Mouse (Mus musculus): ENCODE data around the gene Slc25a11. TPM values are rescaled to one million over a fixed set of nuclear protein-coding genes. Genes with fewer than 3 reads are reported as not detected.

Gene Slc25a11
- total RNA-seq (2012; rRNA removed) = 84.5 and 97.4 TPM in 2 replicates

DNA sequence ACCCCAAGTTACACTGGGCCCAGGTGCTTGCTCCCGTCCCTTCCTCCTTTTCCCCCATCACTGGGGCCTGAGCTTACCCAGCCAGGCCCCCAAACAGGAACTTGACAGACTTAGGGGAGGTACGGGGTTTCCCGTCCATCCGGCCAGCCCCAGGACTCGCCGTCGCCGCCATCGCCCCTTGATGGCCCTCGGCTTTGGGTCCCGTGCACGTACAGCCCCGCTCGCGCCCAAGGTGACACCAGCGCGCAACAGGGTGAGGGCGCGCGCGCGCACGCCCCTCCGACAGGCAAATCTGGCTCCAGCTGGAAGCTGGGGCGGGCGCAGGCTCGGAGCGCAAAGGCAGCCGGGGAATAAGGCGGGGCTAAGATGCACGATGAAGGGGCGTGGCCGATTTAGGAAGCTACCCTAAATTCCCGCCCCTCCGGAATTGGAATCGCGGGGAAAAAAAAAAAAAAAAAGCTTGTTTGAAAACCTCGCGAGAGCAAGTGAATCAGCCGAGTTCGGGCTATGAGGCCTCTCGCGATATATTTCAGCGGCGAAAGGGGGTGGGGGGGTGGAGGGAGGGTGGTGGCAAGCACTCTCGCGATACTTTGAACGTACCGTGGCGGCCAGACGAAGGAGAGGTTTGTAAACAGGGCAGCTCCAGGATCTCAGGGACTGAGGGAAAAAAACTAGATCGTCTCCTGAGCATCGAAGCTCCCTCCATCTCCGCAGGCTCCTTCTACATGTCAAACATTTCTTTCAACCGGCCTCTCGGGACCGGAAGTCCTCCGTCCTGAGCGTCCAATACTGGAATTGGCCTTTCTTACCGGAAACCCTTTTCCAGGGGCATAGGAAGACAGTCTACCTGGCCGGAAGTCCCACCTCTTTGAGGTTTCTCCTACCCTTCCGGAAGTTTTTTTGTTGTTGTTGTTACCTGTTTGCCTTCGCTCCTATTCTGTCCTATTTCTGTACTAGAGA is at the start of gene Slc25a11, which contains the start of gene Rnf167:
Slc25a11 (minus strand) TSS at position 789 of the 960 bp plus-strand sequence.
Rnf167 (plus strand) TSS at position 545 of the 960 bp plus-strand sequence.
- Histone ChIP-seq H3K4me3 (ENCODE audit: insufficient read depth in 1 of 2, low read depth in 1 of 2, low read length in 2 of 2, poor library complexity in 1 of 2, severe bottlenecking in 1 of 2) (peak within 1 kb of the TSS; percentile 78 to 85), H3K4me1 (ENCODE audit: control insufficient read depth in 2 of 2, insufficient read depth in 2 of 2, low read length in 2 of 2, poor library complexity in 1 of 2) (peaks cover 0 to 10% of the 10 kb centered on the region in 2 experiments; a peak in 2 of 4 replicates), H3K9me3 (ENCODE audit: control insufficient read depth, insufficient read depth, low read depth, low read length) (no peaks in the 10 kb centered on the region), H3K27ac (ENCODE audit: insufficient read depth, low read depth, low read length, poor library complexity, severe bottlenecking) (peak within 1 kb of the TSS; percentile 96), H3K36me3 (ENCODE audit: control insufficient read depth, insufficient read depth, low read length, poor library complexity, severe bottlenecking) (peaks cover 45% of the 10 kb centered on the region), H3K9ac (ENCODE audit: insufficient read depth, low read depth, low read length, poor library complexity, severe bottlenecking) (peak within 1 kb of the TSS; percentile 95)
- DNase-seq (ENCODE audit: low read depth, low spot score) = peak; percentile 100
- in situ Hi-C loops (cut with MboI; ENCODE audit: low sequenced_read_pairs in 2 of 2, unreplicated experiment in 2 of 2) = no loop called here
- TF ChIP-seq ZNF384 (IDR thresholded peaks at IDR 0.05; ENCODE audit: low read depth, low read length) (peak; percentile 99), CHD2 (IDR thresholded peaks at IDR 0.05; ENCODE audit: low read depth, low read length) (peak; percentile 98), HCFC1 (IDR thresholded peaks at IDR 0.05; ENCODE audit: borderline replicate concordance, insufficient read depth, low read length) (peak; percentile 59; the same call in 1 of the 2 replicates), ZC3H11A (IDR thresholded peaks at IDR 0.05; ENCODE audit: borderline replicate concordance, low read depth, low read length) (no peak), MAFK (IDR thresholded peaks at IDR 0.05; ENCODE audit: insufficient read depth, low read depth, low read length) (no peak)

DNA sequence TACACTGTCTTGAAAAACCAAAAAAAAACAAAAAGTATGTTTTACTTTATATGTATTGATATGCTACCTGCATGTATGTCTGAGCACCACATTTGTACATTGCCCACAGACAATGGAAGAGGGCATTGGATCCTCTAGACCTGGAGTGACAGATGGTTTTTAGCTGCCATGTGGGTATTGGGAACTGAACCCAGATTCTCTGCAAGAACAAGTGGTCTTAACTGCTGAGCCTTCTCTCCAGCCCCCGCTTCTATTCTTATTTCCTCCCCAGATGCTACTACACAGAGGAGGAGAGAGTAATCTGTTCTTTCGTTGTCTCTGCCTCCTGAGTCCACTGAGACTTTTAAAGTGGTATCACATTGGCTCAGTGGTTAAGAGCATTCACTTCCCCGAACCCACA is 46.2 kb upstream of the Slc25a11 start:
- Histone ChIP-seq H3K27ac (ENCODE audit: insufficient read depth, low read depth, low read length, poor library complexity, severe bottlenecking) (no peak overlapping the region), H3K4me1 (ENCODE audit: control insufficient read depth in 2 of 2, insufficient read depth in 2 of 2, low read length in 2 of 2, poor library complexity in 1 of 2) (no peaks in the 10 kb centered on the region), H3K4me3 (ENCODE audit: insufficient read depth in 1 of 2, low read depth in 1 of 2, low read length in 2 of 2, poor library complexity in 1 of 2, severe bottlenecking in 1 of 2) (no peak overlapping the region), H3K9me3 (ENCODE audit: control insufficient read depth, insufficient read depth, low read depth, low read length) (no peaks in the 10 kb centered on the region), H3K9ac (ENCODE audit: insufficient read depth, low read depth, low read length, poor library complexity, severe bottlenecking) (no peak overlapping the region), H3K36me3 (ENCODE audit: control insufficient read depth, insufficient read depth, low read length, poor library complexity, severe bottlenecking) (no peaks in the 10 kb centered on the region)
- in situ Hi-C loops (cut with MboI; ENCODE audit: low sequenced_read_pairs in 2 of 2, unreplicated experiment in 2 of 2) = no loop called here
- TF ChIP-seq HCFC1 (IDR thresholded peaks at IDR 0.05; ENCODE audit: borderline replicate concordance, insufficient read depth, low read length) = no peak
- DNase-seq (ENCODE audit: low read depth, low spot score) = no peak

DNA sequence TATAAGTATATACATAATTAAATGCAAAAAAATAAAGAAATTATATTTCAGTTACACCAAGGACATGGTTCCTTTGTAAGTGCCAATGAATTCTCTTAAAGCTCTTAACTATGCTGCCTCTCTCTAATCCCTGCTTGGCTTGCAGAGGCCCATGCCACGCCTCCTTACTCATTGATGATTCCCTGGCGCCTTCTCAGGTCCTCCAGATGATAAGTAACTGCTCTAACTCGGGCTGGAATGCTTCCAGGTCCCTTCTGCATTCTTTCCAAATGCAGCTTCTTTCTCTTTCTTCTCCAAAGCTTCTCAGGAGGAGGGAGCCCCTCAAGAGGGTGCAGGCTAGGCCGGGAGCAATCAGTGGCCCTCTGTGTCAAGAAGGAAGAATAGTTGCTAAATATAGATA is 42.3 kb upstream of the Slc25a11 start:
- no peak for DNase-seq (ENCODE audit: low read depth, low spot score)
- Histone ChIP-seq H3K9me3 (ENCODE audit: control insufficient read depth, insufficient read depth, low read depth, low read length) (no peaks in the 10 kb centered on the region), H3K4me1 (ENCODE audit: control insufficient read depth in 2 of 2, insufficient read depth in 2 of 2, low read length in 2 of 2, poor library complexity in 1 of 2) (no peaks in the 10 kb centered on the region; a peak in 1 of 4 replicates), H3K9ac (ENCODE audit: insufficient read depth, low read depth, low read length, poor library complexity, severe bottlenecking) (no peak overlapping the region), H3K27ac (ENCODE audit: insufficient read depth, low read depth, low read length, poor library complexity, severe bottlenecking) (no peak overlapping the region), H3K4me3 (ENCODE audit: insufficient read depth in 1 of 2, low read depth in 1 of 2, low read length in 2 of 2, poor library complexity in 1 of 2, severe bottlenecking in 1 of 2) (no peak overlapping the region), H3K36me3 (ENCODE audit: control insufficient read depth, insufficient read depth, low read length, poor library complexity, severe bottlenecking) (no peaks in the 10 kb centered on the region)
- in situ Hi-C loops (cut with MboI; ENCODE audit: low sequenced_read_pairs in 2 of 2, unreplicated experiment in 2 of 2) = no loop called here
- no peak for TF ChIP-seq CHD2 (IDR thresholded peaks at IDR 0.05; ENCODE audit: low read depth, low read length)
- TF ChIP-seq ZC3H11A (IDR thresholded peaks at IDR 0.05; ENCODE audit: borderline replicate concordance, low read depth, low read length) = no peak
- no peak for TF ChIP-seq HCFC1 (IDR thresholded peaks at IDR 0.05; ENCODE audit: borderline replicate concordance, insufficient read depth, low read length)
- no peak for TF ChIP-seq ZNF384 (IDR thresholded peaks at IDR 0.05; ENCODE audit: low read depth, low read length)
- TF ChIP-seq MAFK (IDR thresholded peaks at IDR 0.05; ENCODE audit: insufficient read depth, low read depth, low read length) = no peak

DNA sequence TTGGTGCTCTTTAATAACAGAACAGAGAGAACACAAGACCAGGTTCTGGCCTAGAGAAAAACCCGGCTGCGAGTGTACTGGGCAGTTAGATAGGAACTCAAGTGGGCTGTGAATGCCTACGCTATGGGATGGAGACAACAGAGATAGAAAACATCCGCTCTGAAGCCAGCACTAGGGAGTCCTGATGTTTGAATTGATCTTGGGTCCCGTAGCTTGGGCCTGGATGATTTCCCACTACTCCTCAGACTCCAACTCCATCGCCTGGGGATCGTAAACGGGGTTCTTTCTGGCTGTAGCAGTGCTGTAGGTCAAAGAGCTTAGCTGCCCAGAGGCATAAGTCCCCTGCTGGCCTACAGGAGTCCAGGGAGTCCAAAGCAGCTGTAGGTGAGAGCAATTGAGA is 41.1 kb upstream of the Slc25a11 start:
- Histone ChIP-seq H3K27ac (ENCODE audit: insufficient read depth, low read depth, low read length, poor library complexity, severe bottlenecking) (no peak overlapping the region), H3K9ac (ENCODE audit: insufficient read depth, low read depth, low read length, poor library complexity, severe bottlenecking) (peak overlapping the region; percentile 79; the same call in 1 of the 2 replicates), H3K4me1 (ENCODE audit: control insufficient read depth in 2 of 2, insufficient read depth in 2 of 2, low read length in 2 of 2, poor library complexity in 1 of 2) (peaks cover 0 to 4% of the 10 kb centered on the region in 2 experiments; a peak in 2 of 4 replicates), H3K36me3 (ENCODE audit: control insufficient read depth, insufficient read depth, low read length, poor library complexity, severe bottlenecking) (peaks cover 5% of the 10 kb centered on the region; the same call in 1 of the 2 replicates), H3K9me3 (ENCODE audit: control insufficient read depth, insufficient read depth, low read depth, low read length) (no peaks in the 10 kb centered on the region), H3K4me3 (ENCODE audit: insufficient read depth in 1 of 2, low read depth in 1 of 2, low read length in 2 of 2, poor library complexity in 1 of 2, severe bottlenecking in 1 of 2) (peak overlapping the region; percentile 83 to 87)
- no peak for TF ChIP-seq ZC3H11A (IDR thresholded peaks at IDR 0.05; ENCODE audit: borderline replicate concordance, low read depth, low read length)
- TF ChIP-seq MAFK (IDR thresholded peaks at IDR 0.05; ENCODE audit: insufficient read depth, low read depth, low read length) = no peak
- no peak for TF ChIP-seq ZNF384 (IDR thresholded peaks at IDR 0.05; ENCODE audit: low read depth, low read length)
- no peak for TF ChIP-seq HCFC1 (IDR thresholded peaks at IDR 0.05; ENCODE audit: borderline replicate concordance, insufficient read depth, low read length)
- no peak for TF ChIP-seq CHD2 (IDR thresholded peaks at IDR 0.05; ENCODE audit: low read depth, low read length)
- no peak for DNase-seq (ENCODE audit: low read depth, low spot score)
- in situ Hi-C loops (cut with MboI; ENCODE audit: low sequenced_read_pairs in 2 of 2, unreplicated experiment in 2 of 2) = no loop called here
